Mouse (Mus musculus): Measurements from ENCODE around the gene Nid2. TPM values are rescaled to one million over a fixed set of nuclear protein-coding genes. Genes with fewer than 3 reads are reported as not detected.

Gene Nid2
- total RNA-seq, 2 experiments from 2014 or later, result 148 to 156 TPM

- peak; percentile 32 to 51 for DNase-seq (ENCODE audit: low spot score in 2 of 2)
Observed at GRCm38 (mm10) chr14:19839600-19840332, 88.7 kb downstream of the Nid2 start.

GRCm38 (mm10) chr14:19853471-19853870, 102.4 kb downstream of the Nid2 start:
- no peak for DNase-seq (ENCODE audit: low spot score in 2 of 2)

GRCm38 (mm10) chr14:19858279-19858678, 107.2 kb downstream of the Nid2 start:
- DNase-seq (ENCODE audit: low spot score in 2 of 2), result no peak

GRCm38 (mm10) chr14:19858808-19859776, 108.0 kb downstream of the Nid2 start:
- no peak for DNase-seq (ENCODE audit: low spot score in 2 of 2)

- no peak for DNase-seq (ENCODE audit: low spot score in 2 of 2)
Observed at GRCm38 (mm10) chr14:19860281-19860680, 109.2 kb downstream of the Nid2 start.

Other genes starting within 250 kb of the Nid2 start
- not detected for gene Gm2244, start 201.3 kb upstream of the Nid2 start, total RNA-seq (2021)
- 1 to 10 TPM; 1.6 to 3.6 TPM for gene Gm2237, start 166.1 kb upstream of the Nid2 start, total RNA-seq (2021)
- gene Gm5458, start 148.7 kb upstream of the Nid2 start, total RNA-seq (2021), result not detected
- gene Rtraf, start 72.6 kb downstream of the Nid2 start, total RNA-seq (2021), result 10 to 100 TPM; 85.1 to 86.9 TPM
- 10 to 100 TPM; 28.0 to 34.7 TPM for gene Gng2, start 226.4 kb downstream of the Nid2 start, total RNA-seq (2021)